Mouse (Mus musculus) kidney, adult 2 months (tissue): ENCODE measurements around the gene Sgpp1.

ENCODE experiments used
- CTCF ChIP-seq: fragments of 200-500 bp; conservative IDR thresholded peaks from 2 replicates; pipeline ENCODE4 v1.5.1; 2011; ENCODE audit warnings: low read depth, mild to moderate bottlenecking, control low read depth, low read length, moderate library complexity, mixed read lengths; ENCODE audit not compliant: insufficient read depth, insufficient read length
- POLR2A ChIP-seq: fragments of 200-500 bp; IDR thresholded peaks from one replicate; pipeline ENCODE4 v1.6.1; 2011; ENCODE audit warnings: low read depth, low read length, control low read depth

DNA sequence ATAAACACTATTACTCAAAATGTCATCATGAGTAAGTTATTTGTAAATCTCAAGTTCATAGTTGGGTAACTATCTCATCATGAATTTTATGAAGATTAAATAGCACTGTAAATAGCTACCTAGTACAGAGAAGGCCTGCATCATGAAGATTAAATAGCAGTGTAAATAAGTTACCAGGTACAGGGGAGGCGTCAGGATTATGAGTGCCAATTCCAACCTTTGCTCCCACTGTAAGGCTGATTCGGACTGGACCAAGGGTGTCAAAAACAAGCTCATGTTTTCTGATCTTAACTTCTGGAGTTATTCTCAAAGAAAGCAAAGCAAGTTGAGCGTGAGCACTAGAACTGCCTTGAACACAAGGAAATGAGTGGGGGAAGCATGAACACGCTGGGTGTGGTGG is 51.9 kb downstream of the Sgpp1 start:
- TF ChIP-seq CTCF, result no peak
- no peak for TF ChIP-seq POLR2A
